Mouse (Mus musculus): ENCODE measurements at regions not wholly inside any gene's neighbourhood (a gene's known extent, or its start where the extent isn't known, plus 50 kb on each side); places are given as distances from the start of the nearest gene placed in this dataset.

DNA sequence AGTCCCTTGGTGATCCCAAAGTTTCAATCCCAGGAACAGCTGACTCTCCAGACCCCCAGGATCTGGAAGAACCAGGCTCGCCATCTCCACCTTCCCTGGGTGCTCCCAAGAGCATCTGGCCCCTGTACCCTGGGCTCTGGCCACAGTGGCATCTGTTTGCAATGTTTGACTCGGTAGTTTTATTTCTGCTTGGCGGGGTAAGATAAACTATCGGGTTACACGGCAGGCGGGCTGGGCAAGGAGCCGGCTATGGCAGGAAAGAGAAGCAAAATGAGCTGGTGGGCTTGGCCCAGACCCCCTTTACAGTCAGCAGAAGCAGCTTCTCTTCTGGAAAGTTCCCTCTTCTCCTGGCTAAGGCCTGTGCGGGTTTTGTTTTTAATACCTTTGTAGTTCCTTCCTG, 50.6 kb upstream of the Tbx3 start:
- H3K4me1 ChIP-seq (replicated peaks; ENCODE audit: low read depth, low read length), result peaks cover 36% of the 10 kb centered on the region
- no peaks in the 10 kb centered on the region for H3K36me3 ChIP-seq (ENCODE audit: insufficient read depth, low read length)
- peaks cover 31% of the 10 kb centered on the region for H3K27me3 ChIP-seq (ENCODE audit: insufficient read depth, low read length)
- no peaks in the 10 kb centered on the region for H3K9me3 ChIP-seq (ENCODE audit: low read length)
- H3K4me3 ChIP-seq (replicated peaks; ENCODE audit: low read length), result no peak overlapping the region
- no peak for TF ChIP-seq CTCF (conservative IDR thresholded peaks at IDR 0.05; ENCODE audit: low read length)
- TF ChIP-seq POU5F1 (IDR thresholded peaks at IDR 0.05; ENCODE audit: borderline replicate concordance, low read length), result no peak
- no peak for TF ChIP-seq NANOG (IDR thresholded peaks at IDR 0.05; ENCODE audit: borderline replicate concordance, low read length)
